In genomic region chr13:78427141-78428083, GRCm38 (mm10) we compare ENCODE assay signal across 8 mouse cellular contexts.
DNase-seq lines count a peak whose midpoint lies in the region; ATAC-seq and TF ChIP-seq lines count a peak whose summit lies in the region.

No protein-coding gene starts in this region.

- H3K4me3 ChIP-seq in cortical plate, adult 2 months (ENCODE audit: insufficient read depth, low read length): peak overlapping the region; percentile 9
- peak overlapping the region; percentile 46 for H3K4me3 ChIP-seq in heart, postnatal 0 days (ENCODE audit: low read depth, low read length)
- H3K4me3 ChIP-seq in stomach, embryonic 16.5 days (replicated peaks; ENCODE audit: low read length): peak overlapping the region; percentile 9

- TF ChIP-seq CTCF in cortical plate, adult 2 months (IDR thresholded peaks at IDR 0.05; ENCODE audit: extremely low read depth, insufficient read depth, low read length): no peak
- TF ChIP-seq CTCF in heart, postnatal 0 days (IDR thresholded peaks at IDR 0.05; ENCODE audit: low read depth): no peak

- H3K4me2 ChIP-seq in heart, postnatal 0 days (ENCODE audit: low read depth, low read length): peak overlapping the region; percentile 74
- H3K4me2 ChIP-seq in stomach, embryonic 16.5 days (ENCODE audit: low read depth, low read length): peak overlapping the region; percentile 48

- H3K9ac ChIP-seq in heart, postnatal 0 days (replicated peaks; ENCODE audit: low read depth, low read length): peak overlapping the region; percentile 13; the same call in 1 of the 2 replicates
- peak overlapping the region; percentile 37 for H3K9ac ChIP-seq in stomach, embryonic 16.5 days (ENCODE audit: low read length)

- 11% methylated on average over 24 of the region's 24 CpGs for WGBS in heart, postnatal 0 days
- WGBS in stomach, embryonic 16.5 days: 21% methylated on average over 24 of the region's 24 CpGs

- H3K27ac ChIP-seq in cortical plate, adult 2 months (ENCODE audit: insufficient read depth, low read length): peak overlapping the region; percentile 39; the same call in 1 of the 2 replicates
- H3K27ac ChIP-seq in heart, postnatal 0 days (ENCODE audit: low read depth): no peak overlapping the region
- H3K27ac ChIP-seq in stomach, embryonic 16.5 days (ENCODE audit: low read length): peak overlapping the region; percentile 46

- H3K27me3 ChIP-seq in heart, postnatal 0 days (ENCODE audit: control insufficient read depth, insufficient read depth, low read length): no peaks in the 10 kb centered on the region
- H3K27me3 ChIP-seq in stomach, embryonic 16.5 days (ENCODE audit: control insufficient read depth, insufficient read depth, low read length): no peaks in the 10 kb centered on the region

- no peak for TF ChIP-seq EP300 in heart, postnatal 0 days (IDR thresholded peaks at IDR 0.05; ENCODE audit: low read depth)

- no peaks in the 10 kb centered on the region for H3K9me3 ChIP-seq in heart, postnatal 0 days (replicated peaks; ENCODE audit: control insufficient read depth, low read length)
- no peaks in the 10 kb centered on the region for H3K9me3 ChIP-seq in stomach, embryonic 16.5 days (replicated peaks; ENCODE audit: control insufficient read depth, low read length)

- ATAC-seq in heart, postnatal 0 days (ENCODE audit: insufficient read depth, low read depth): no peak
- 0 out of 2 replicates have a peak, but pooled peaks have one; percentile 58 for ATAC-seq in stomach, embryonic 16.5 days (ENCODE audit: insufficient read depth, low FRiP score)
- no peak for ATAC-seq in granulocyte monocyte progenitor cell, adult 5-6 weeks (replicated peaks; ENCODE audit: poor library complexity, severe bottlenecking)

- no peak for TF ChIP-seq POLR2A in cortical plate, adult 2 months (IDR thresholded peaks at IDR 0.05; ENCODE audit: extremely low read depth, insufficient read depth, low read length)

- no peaks in the 10 kb centered on the region; the same call in 1 of the 2 replicates for H3K4me1 ChIP-seq in cortical plate, adult 2 months (ENCODE audit: control insufficient read depth, insufficient read depth, low read length)
- no peaks in the 10 kb centered on the region for H3K4me1 ChIP-seq in heart, postnatal 0 days (ENCODE audit: control insufficient read depth, insufficient read depth)
- peaks cover 8% of the 10 kb centered on the region; the same call in 1 of the 2 replicates for H3K4me1 ChIP-seq in stomach, embryonic 16.5 days (ENCODE audit: control insufficient read depth, insufficient read depth, low read length)

- no peaks in the 10 kb centered on the region for H3K36me3 ChIP-seq in heart, postnatal 0 days (replicated peaks; ENCODE audit: control insufficient read depth, insufficient read depth, low read length)
- H3K36me3 ChIP-seq in stomach, embryonic 16.5 days (ENCODE audit: control insufficient read depth, insufficient read depth, low read length): no peaks in the 10 kb centered on the region

- peak; percentile 21 for DNase-seq in layer of hippocampus, adult 11-12 months (ENCODE audit: low spot score)
- no peak for DNase-seq in layer of hippocampus, adult 9-10 months (ENCODE audit: low spot score)
- DNase-seq in heart, postnatal 0 days (ENCODE audit: low spot score): no peak
- peak; percentile 31 to 49 for DNase-seq in layer of hippocampus, postnatal 36 days
- DNase-seq in lung, postnatal 36 days: peak; percentile 11

Comparison
In these comparisons a context has a peak if more than half of its experiments do, and no peak if none do; other contexts are left out.
1. DNase-seq: peak in layer of hippocampus, adult 11-12 months (single experiment), layer of hippocampus, postnatal 36 days (2 of 2) and lung, postnatal 36 days (single experiment); none in layer of hippocampus, adult 9-10 months (single experiment) and heart, postnatal 0 days (single experiment).
2. Peak in every context shown above with its lines, with median percentiles within 50 percentile points of each other: H3K4me3 ChIP-seq.